Mouse (Mus musculus) ovary, adult 18-20 months (tissue): ENCODE data around the gene Efcab9.
A peak's percentile ranks its signal among the peaks of the same experiment; 100 is the strongest.

ENCODE experiments used
- DNase-seq: peaks from one replicate; pipeline ENCODE4 v3.0.0; 2022; ENCODE audit warnings: low spot score, mixed read lengths

Efcab9 gene

DNA sequence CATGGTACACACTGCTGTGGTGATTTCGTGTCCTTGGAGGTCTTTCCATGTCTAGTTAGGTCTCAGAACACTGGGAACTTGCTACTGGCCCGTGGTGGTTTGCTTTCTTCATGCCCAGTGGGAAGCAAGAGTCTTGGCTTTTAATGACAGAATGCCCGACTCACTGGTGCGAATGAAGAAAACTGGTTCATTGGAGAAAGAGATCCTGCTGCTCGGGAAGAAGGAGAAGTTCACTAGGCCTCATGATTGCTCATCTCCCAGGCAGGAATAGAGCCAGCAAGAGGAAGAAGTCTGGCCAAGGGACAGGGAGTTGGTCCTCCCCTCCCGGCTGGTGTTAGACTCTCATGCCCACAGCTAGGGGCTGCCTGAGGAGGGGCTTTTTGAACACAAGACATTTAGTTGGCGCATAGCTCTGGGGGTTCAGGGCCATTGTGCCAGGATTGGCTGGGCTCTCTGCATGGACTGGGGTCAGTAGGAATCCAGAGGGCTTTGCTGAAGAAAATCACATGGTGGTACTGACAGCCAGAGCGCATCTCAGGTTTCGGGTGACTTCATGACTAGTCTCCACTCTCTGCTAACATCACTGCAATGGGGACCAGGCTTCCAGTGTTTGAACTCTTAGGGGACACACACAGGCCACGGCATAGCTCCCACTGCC lies 24.6 kb upstream of the Efcab9 start:
- no peak for DNase-seq

DNA sequence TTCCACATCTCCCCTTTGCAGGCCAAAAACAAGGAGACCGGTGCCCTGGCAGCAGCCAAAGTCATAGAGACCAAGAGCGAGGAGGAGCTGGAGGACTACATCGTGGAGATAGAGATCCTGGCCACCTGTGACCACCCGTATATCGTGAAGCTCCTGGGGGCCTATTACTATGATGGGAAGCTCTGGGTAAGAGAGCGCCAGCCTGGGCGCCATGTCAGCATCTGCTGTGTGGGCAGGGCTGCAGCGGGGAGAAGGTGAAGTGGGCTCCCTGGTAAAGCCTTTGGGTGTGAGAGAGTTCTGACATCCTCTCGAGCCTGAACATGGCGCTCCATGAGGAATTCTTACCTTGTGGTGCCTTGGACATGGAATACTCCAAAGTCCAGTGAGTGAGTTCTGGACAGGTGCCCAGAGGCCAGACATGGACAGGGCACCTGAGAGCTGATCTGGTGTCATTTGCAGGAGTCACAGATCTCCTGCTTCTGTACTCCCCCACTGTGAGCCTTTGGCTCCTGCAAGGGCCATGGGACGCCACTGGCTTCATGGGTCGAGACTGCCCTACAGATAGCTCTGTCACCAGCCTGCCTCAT lies 23.3 kb upstream of the Efcab9 start:
- no peak for DNase-seq

DNA sequence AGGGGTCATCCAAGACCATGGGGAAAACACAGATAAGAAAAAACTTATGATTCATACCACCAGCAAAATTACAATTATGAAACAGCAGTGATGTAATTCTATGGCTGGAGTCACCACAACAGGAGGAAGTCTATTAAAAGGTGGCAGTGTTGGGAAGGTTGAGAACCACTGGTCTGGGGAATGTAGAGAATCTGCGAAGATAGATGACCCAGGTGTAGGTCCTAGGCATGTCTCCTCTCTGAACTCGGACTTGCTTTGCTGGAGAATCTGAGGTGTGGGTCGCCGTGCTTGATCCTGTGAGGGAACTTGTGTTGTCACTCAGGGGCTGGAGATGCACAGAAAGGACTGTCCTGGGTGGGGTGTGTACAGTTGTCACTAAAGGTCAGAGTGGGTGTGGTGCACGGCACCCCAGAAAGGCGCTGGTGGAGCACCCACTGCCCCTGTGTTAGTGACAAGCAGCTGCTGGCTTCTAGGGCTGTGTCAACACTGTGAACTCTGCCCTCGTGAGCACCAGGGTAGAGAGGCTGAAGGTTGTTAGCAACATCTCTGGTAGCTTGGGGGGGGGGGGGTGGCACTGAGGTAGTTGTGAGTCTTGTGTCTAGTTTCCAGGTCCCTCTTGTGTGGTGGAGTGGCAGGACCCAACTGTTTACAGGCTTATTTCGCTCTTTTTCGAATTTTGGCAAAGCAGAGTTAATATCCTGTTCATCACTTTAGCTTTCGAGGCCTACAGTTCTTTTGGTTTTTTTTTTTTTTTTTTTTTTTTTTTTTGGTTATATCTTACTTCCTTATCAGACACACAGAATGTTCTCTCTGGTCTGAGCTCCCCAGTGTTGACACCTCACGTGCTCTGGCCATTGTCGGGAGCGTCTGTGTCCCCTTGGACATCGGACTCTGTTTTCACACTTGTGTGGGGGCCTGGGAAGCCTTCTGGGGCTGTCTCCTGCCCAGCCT lies 22.5 kb upstream of the Efcab9 start:
- no peak for DNase-seq

DNA sequence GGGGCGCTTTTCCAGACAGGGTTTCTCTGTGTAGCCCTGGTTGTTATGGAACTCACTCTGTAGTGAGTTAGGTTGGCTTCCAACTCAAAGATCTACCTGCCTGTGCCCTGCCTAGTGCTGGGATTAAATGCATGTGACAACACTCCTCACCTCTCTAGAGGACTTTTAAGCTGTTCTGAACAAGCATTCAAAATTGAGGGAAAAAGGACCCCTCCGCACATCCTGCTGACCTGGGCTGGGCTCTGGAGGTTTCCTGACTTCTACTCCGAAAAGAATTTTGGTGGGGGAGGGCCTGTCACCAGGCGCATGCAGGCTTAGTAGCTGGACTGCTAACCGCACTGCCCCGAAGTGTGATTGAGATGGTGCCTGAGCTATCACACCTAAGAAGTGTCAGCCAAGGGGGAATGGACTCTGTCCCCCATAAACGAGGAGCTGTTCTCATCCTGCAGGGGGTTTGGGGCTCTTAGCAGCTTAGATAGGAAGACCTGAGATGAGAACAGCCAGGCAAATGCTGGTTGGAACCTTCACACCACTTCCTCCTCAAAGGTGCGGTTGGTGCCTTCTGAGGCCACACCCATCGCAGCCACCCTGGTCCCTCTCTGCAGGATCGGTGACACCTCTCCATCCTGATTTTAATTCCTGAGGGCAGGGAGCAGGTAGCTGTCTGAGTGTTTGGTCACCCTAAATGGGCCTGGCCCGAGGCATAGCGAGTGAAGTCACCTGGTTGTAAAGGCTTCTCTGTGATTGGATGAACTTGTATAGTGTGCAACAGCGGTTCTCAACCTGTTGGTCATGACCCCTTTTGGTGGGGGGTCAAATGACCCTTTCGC lies 21.6 kb upstream of the Efcab9 start:
- DNase-seq = no peak

DNA sequence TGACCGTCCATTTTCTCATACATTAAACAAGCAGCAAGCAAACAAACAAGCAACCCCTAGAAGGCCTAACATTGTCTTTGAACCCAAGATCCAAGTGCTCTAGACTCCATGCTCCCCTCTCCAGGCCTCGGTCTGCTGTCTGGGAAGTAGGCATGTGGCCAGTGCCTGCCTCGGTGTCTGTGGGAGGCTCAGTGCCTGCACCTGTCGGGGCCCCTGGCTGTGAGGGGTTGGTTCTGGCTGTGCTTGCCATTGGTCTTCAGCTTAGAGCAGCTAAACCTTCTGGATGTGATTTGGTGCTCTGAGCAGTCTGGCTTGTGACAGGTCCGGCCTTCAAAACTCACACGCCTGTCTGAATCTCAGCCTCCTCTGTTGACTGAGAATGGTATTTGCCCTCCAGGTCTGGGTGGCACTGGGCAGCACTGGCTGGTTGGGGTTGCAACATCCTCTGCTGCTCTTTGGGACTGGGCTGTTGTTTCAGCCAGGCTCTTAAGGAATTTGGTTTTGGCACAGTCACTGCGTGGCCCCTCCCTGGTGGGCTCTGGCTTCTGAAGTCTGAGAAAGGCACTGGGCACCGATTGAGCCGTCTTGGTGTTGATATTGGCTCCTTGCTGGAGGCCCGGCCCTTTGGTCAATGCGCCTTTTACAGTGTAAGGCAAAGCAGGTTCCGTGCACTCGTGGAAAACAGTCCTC lies 20.7 kb upstream of the Efcab9 start:
- no peak for DNase-seq

DNA sequence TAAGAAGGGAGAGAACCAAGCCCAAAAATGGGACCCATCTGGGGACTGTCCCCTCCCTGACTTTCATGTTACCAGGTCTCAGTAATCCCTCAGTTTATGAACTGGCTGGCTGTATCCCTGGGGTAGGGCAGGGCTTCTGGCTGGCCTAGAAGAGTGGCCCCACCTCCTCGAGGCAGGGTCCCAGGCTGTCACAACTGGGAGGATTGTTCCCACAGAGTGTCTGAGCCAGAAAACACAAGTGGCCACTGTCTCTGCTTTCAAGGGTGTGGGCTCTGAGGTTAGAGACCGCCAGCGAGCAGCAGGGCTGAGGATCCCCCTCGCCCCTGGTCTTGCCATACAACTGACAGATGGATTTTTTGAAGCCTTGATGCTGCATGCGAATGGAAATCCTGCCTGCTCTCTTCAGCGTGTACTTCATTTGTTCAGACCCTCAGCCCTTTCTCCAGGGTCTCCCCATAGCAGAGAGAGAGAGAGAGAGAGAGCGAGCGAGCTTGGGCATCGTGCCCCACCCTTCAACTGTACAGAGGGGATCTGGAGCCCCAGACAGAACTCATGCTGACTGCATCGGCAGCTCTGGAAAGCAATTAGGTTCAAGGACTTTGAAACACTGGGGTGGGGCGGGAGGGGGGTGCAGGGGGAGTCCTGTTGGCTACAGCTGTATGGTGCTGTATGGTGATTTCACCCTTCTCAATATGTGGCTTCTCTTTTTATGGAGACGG lies 19.9 kb upstream of the Efcab9 start:
- DNase-seq = no peak

DNA sequence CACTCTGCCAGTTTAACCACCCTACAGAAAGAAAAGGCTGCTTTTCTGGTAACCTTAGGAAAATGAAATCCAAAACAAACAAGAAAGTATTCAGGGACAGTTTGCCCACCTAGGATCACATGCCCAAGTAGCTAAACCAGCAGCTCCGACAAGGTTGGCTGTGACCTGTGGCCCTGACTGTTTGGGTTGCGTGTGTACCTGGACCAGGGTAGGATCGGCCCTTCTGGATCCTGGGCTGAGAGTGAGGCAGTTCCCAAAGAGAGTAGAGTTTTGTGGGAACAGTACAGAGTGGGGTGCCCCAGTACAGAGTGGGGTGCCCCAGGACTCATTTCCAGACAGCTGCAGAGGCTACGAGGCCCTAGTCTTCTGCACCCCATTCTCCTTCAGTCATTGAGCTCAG lies 19.2 kb upstream of the Efcab9 start:
- DNase-seq = no peak

DNA sequence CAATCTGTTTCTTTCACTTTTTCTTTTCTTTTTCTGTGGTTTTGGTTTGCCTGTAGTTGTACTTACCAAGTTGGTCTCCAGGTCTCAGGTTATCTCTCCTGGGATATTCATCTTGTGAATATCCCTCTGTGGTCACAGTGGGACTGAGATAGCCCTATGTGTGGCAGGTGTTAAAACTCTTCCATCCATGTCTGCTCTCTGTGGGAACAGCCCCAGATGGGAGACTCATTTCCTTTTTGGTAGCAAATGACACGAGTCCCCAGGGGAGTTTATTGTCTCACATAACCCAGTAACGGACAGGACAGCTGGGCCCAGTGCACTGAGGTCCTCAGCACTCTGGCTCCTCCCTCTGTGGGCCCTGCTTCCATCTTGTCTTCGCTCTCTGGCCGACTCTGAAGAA lies 18.2 kb upstream of the Efcab9 start:
- no peak for DNase-seq

DNA sequence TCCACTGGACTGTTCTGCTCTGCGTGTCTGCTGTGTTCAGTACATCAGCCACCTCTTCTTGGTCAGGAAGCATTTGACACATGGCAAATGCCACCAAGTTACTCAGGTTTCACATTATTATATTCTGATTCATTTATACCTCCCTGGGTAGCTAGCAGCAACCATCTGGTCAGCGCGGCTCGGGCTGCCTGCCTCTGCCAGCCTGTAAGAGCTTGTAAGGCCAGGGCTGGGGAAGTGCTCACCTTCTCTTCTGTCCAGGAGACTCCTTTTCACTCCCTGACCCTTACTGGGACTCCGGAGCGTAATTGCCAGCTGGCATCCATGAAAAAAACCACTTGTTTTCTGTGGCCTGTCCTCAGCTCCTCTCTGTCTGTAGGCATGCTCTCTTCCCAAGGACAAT lies 17.4 kb upstream of the Efcab9 start:
- DNase-seq = no peak

DNA sequence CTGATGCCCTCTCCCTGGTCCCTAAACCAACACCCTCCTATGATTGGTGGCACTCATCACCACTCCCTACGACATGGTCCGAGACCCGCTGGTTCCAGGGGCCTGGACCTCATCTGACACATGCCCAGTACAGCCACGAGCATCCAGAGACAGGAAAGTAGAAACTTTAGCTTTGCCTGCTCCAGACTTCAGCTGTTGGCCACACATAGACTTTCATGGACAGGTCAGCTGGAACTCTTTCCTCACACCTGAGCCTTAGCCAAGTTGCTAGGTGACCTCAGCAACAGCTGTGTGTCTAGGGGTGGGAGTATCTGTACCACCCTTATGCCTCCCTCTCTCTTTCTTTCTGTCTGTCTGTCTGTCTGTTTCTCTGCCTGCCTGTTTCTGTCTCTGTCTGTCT lies 16.4 kb upstream of the Efcab9 start:
- DNase-seq = no peak

DNA sequence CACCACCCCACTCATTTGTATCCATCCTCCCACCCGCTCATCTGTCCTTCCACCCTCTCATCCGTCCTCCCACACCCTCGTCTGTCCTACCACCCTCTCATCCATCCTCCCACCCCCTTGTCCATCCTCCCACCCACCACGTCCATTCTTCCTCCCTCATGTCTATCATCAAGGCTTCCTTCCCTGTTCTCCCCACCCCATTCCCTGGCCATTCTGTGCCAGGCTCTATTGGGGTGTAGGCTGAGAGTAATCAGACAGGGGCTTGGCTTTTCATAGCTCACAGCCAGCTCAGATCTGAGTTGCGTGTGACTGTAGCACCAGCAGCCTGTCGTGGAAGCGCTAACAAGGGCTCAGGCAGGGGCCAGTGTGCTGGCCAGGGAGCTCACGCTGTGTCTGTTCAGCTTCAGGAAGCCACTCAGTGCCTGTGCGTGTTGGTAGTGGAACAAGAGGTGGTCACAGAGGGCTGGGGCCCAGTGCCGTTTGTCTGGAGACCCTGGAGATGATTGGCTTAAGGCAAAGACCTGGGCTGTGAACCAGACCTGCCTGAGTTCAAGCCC lies 15.6 kb upstream of the Efcab9 start:
- no peak for DNase-seq

DNA sequence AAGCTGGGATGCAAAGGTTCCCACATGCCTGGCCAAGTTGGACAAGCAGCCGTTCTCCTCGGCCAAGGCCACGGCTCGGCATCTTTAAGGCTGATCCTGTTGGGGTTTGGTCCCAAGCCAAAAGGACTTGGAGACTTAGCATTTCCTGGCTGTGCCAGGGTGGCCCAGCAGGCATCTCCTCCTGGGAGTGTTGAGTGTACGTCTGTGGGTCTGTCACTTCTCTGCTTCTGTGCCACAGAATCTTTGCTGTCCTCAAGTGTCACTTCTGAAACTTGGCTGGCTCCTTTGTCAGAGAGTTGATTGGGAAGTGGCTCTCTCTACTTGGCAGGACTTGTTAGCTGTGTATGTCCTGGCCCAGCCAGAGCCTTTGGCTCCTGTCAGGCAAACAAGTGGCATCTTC lies 14.6 kb upstream of the Efcab9 start:
- DNase-seq = peak; percentile 79

DNA sequence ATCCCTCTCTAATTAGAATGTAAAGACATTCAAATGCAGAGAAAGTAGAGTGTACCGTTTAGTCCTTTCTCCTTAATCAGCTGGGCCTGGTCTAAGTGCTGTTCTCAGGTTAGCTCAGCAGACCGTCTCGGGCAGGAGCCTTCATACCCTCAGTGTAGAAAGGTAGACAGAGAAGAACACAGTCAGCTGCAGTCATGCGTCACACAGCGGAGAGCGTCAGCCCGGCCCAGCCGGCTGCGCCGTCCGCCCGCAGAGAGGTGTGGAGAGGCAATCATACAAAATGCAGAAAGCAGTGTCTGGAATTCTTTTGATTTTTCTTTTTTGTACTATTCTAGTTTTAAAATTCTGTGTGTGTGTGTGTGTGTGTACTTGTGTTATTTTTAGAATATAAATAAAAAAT lies 13.7 kb upstream of the Efcab9 start:
- DNase-seq = no peak

DNA sequence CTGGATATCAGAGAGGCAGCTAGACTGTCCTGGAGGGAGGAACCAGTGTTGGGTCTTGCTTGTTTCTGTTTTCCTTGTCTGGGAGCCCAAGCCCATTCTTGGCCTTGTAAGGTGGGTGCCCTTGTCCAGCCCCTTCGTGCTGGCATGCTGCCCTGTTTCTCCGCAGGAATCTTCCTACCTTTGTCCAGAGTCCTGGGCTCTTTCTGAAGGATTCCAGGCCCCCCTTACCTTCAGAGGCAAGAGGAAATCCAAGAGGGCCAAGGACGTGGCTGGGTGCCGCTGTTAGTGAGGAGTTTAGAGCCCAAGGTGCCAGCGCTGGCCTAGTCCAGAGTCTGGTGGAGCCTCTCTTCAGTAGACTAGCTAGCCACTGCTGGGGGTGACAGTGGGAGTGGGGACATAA lies 12.6 kb upstream of the Efcab9 start:
- no peak for DNase-seq

DNA sequence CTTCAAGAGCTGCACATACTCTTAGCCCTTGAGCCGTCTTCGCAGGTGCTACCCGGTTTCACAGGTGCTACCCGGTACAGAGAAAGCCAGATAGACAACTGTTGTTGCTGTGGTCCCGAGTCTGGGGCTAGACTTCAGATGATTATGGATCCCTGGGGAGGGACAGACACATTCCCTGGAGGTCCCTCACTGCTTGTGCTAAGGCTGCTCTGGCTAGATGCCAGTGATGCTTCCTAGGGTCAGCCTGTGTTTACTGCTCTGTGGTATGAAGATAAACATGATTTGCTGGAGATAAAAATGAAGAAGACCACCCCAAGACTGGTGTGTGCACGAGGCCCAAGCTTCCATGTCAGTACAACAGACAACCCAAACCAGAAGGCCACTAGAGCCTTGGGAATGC lies 12.2 kb upstream of the Efcab9 start:
- no peak for DNase-seq

DNA sequence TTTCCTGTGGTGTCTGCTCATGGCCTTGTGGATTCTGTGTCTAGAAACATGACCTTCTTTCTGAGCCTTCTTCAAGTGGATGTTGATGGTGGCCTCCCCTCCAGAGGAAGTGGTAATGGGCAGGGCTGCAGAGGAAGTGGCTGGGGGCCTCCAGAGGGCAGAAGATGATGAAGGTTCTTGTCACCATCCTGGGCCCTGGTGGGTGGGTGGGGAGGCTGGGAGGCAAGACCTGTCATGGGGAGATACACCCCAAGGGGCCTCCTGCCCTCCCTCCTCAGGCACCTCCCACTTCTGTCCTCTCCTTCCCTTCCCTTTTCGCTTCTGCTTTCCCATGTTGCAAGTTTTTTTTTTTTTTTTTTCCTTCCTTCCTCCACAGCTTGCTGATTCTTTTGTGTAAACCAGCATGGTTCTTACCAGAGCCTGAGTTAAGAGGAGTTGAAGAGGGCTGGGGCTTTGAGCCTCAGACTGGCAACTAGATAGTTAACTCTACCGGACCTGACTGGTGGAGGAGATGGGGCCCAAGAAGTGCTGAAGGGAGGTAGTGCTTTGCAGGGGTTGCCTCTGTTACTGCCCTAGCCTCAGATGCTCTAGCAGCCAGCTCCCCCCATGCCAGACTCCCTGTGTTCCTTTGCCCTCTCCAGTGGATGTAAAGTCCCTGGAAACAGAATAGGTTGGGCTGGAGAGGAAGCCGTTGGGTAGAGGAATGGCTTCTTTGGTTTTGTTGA lies 11.0 kb upstream of the Efcab9 start:
- DNase-seq = no peak

DNA sequence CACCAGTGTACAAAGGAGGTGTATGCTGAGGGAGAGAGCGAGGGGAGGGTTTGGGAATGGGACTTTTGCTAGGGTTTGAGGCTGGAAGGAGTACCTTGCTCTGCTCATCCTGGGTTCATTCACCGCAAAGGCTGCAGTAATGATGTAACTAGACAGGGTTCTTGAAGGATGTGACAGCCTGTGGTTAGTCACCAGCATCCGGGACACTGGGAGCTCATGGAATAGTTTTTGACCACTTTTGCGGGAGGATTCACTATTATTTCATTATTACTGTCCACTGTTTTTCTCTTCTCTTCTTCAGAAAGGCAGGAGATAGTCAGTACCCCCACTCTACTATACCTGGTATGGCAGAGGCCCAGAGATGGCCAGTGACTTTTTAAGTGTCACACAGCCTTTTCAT lies 10.3 kb upstream of the Efcab9 start:
- DNase-seq = no peak

DNA sequence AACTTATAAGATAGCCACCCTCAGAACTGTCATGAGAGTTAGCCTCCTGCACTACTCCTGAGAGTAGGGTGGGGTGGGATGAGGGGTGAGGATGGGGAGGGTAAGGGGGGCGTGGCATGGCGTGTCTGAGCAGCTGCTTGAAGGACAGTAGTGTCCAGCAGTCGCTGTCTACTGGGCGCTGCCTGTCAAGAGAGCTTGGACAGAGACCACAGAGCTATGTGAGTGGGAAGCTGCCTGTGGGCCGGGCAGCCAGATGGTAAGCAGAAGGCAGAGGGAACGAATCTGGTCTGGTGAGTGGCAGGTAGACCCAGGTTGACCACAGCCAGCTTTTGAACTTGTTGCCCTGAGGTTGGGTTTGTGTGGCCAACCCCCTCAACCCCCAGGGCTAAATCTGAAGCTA lies 8.6 kb upstream of the Efcab9 start:
- DNase-seq = no peak

DNA sequence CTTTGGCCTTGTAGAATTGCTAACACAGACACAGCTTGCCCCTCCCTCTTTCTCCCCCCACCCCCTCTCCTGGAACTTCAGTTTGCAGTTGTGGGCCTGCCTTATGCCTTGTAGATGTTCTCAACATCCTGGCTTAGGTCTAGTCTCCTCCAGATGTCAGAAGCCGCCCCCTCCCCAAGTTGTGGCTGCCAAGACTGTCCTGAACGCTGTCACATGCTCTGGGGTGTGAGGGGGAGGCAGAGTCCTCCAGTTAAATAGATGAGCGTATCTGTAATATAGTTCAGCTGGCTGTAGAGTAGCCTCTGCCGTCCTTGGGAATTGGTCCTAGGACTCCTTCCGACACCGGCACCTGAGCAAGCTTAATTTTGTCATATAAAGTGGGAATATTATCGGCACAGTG lies 7.8 kb upstream of the Efcab9 start:
- DNase-seq = no peak

DNA sequence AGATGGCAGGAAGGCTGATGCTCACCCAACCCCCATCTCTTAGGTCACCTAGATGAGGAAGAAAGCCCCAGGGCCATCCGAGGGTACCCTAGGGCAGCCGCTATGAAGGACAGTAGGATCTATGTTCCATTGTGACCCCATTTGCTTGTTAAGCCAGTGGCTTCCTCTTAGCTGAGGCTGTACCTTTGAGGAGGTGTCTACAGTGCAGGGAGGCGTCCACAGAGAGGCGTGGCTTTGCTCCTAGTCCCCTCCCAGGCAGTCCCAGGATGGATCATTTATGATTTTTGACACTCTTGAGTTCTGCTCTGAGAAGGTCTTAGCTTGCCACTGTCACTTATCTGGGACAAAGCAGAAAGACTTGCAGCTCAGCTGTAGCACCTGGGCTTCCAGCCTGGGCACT lies 7.0 kb upstream of the Efcab9 start:
- DNase-seq = no peak
